ENCODE assay signal across 15 mouse cellular contexts in genomic region chr5:53469777-53470131, GRCm38 (mm10). TPM values are rescaled to one million over a fixed set of nuclear protein-coding genes. Genes with fewer than 3 reads are reported as not detected.
DNase-seq lines count a peak whose midpoint lies in the region; ATAC-seq and TF ChIP-seq lines count a peak whose summit lies in the region.
"Had no signal": no experiment of that assay in that cellular context is flagged by ENCODE, and none has a peak within 500 bp of the region (broad histone marks: within the 10 kb centered on the region; RNA-seq: fewer than 3 reads in every experiment).

No protein-coding gene starts in this region.

- no peak for DNase-seq in embryonic facial prominence, embryonic 10.5 days (ENCODE audit: low spot score)
- no peak for DNase-seq in liver, adult 2 months (ENCODE audit: extremely low read depth, low read depth, low spot score)
- no peak for DNase-seq in liver
- no peak for DNase-seq in forebrain, embryonic 14.5 days (ENCODE audit: low spot score)
- DNase-seq in adrenal gland, postnatal 4 days (ENCODE audit: low spot score in 2 of 2) = no peak
- DNase-seq: gastrocnemius, postnatal 36 days; left cerebral cortex, postnatal 4 days; right cerebral cortex, adult 18-20 months had no signal

- 0 out of 2 replicates have a peak overlapping the region, but pooled peaks have one; percentile 18 for H3K4me2 ChIP-seq in embryonic facial prominence, embryonic 13.5 days
- peak overlapping the region; percentile 47 for H3K4me2 ChIP-seq in intestine, embryonic 16.5 days (ENCODE audit: low read depth, low read length)
- H3K4me2 ChIP-seq in stomach, embryonic 14.5 days (replicated peaks; ENCODE audit: low read depth, low read length) = peak overlapping the region; percentile 7; the same call in 1 of the 2 replicates
- no peak overlapping the region for H3K4me2 ChIP-seq in forebrain, embryonic 14.5 days (ENCODE audit: low read length)
- H3K4me2 ChIP-seq: midbrain, embryonic 11.5 days had no signal

- no peak for TF ChIP-seq CTCF in liver, adult 2 months (IDR thresholded peaks at IDR 0.05; ENCODE audit: low read depth, low read length)

- peak overlapping the region; percentile 49 for H3K27ac ChIP-seq in embryonic facial prominence, embryonic 13.5 days
- no peak overlapping the region for H3K27ac ChIP-seq in embryonic facial prominence, embryonic 10.5 days (replicated peaks)
- H3K27ac ChIP-seq in liver, adult 2 months (replicated peaks; ENCODE audit: insufficient read depth, low read depth, low read length) = peak overlapping the region; percentile 11
- H3K27ac ChIP-seq in intestine, embryonic 16.5 days (ENCODE audit: low read length) = peak overlapping the region; percentile 58
- no peak overlapping the region for H3K27ac ChIP-seq in stomach, embryonic 14.5 days (ENCODE audit: low read length)
- H3K27ac ChIP-seq in forebrain, embryonic 14.5 days (ENCODE audit: low read depth, low read length) = no peak overlapping the region

- H3K4me3 ChIP-seq in embryonic facial prominence, embryonic 13.5 days = no peak overlapping the region
- no peak overlapping the region for H3K4me3 ChIP-seq in embryonic facial prominence, embryonic 10.5 days
- H3K4me3 ChIP-seq in liver, adult 2 months (ENCODE audit: insufficient read depth, low read depth, low read length) = peak overlapping the region; percentile 45
- peak overlapping the region; percentile 15 for H3K4me3 ChIP-seq in intestine, embryonic 16.5 days (ENCODE audit: low read length)
- no peak overlapping the region for H3K4me3 ChIP-seq in stomach, embryonic 14.5 days (ENCODE audit: low read depth, low read length)
- no peak overlapping the region for H3K4me3 ChIP-seq in forebrain, embryonic 14.5 days (ENCODE audit: low read depth, low read length)
- H3K4me3 ChIP-seq: erythroblast, embryonic 14.5 days had no signal

- no peak overlapping the region for H3K9ac ChIP-seq in embryonic facial prominence, embryonic 13.5 days
- peak overlapping the region; percentile 3 for H3K9ac ChIP-seq in liver, adult 2 months (ENCODE audit: low read depth, low read length)
- no peak overlapping the region for H3K9ac ChIP-seq in intestine, embryonic 16.5 days (ENCODE audit: low read depth, low read length)
- no peak overlapping the region for H3K9ac ChIP-seq in stomach, embryonic 14.5 days (replicated peaks; ENCODE audit: low read depth, low read length)
- no peak overlapping the region for H3K9ac ChIP-seq in forebrain, embryonic 14.5 days (ENCODE audit: low read length)

- H3K36me3 ChIP-seq in embryonic facial prominence, embryonic 13.5 days = no peaks in the 10 kb centered on the region
- H3K36me3 ChIP-seq in embryonic facial prominence, embryonic 10.5 days (replicated peaks) = no peaks in the 10 kb centered on the region
- H3K36me3 ChIP-seq in liver, adult 2 months (ENCODE audit: control insufficient read depth, insufficient read depth, low read length) = no peaks in the 10 kb centered on the region
- no peaks in the 10 kb centered on the region for H3K36me3 ChIP-seq in intestine, embryonic 16.5 days (ENCODE audit: control insufficient read depth, insufficient read depth, low read length)
- no peaks in the 10 kb centered on the region for H3K36me3 ChIP-seq in stomach, embryonic 14.5 days (ENCODE audit: control insufficient read depth, insufficient read depth, low read length)
- H3K36me3 ChIP-seq in forebrain, embryonic 14.5 days (ENCODE audit: control insufficient read depth, insufficient read depth, low read length) = no peaks in the 10 kb centered on the region
- H3K36me3 ChIP-seq: G1E had no signal

- peaks cover 5% of the 10 kb centered on the region; the same call in 1 of the 2 replicates for H3K27me3 ChIP-seq in embryonic facial prominence, embryonic 13.5 days
- peaks cover 34% of the 10 kb centered on the region for H3K27me3 ChIP-seq in embryonic facial prominence, embryonic 10.5 days (replicated peaks; ENCODE audit: low read depth, poor library complexity, severe bottlenecking)
- H3K27me3 ChIP-seq in liver, adult 2 months (ENCODE audit: control insufficient read depth, insufficient read depth, low read length) = no peaks in the 10 kb centered on the region
- no peaks in the 10 kb centered on the region for H3K27me3 ChIP-seq in intestine, embryonic 16.5 days (replicated peaks; ENCODE audit: control insufficient read depth, insufficient read depth, low read length)
- H3K27me3 ChIP-seq in stomach, embryonic 14.5 days (ENCODE audit: control insufficient read depth, insufficient read depth, low read length) = no peaks in the 10 kb centered on the region
- no peaks in the 10 kb centered on the region for H3K27me3 ChIP-seq in forebrain, embryonic 14.5 days (replicated peaks; ENCODE audit: control insufficient read depth, insufficient read depth, low read length)

- TF ChIP-seq POLR2A in liver, adult 2 months (IDR thresholded peaks at IDR 0.05; ENCODE audit: extremely low read depth, insufficient read depth, low read length) = no peak

- WGBS in embryonic facial prominence, embryonic 13.5 days = 46% methylated on average over 9 of the region's 9 CpGs
- WGBS in embryonic facial prominence, embryonic 10.5 days = 53% methylated on average over 9 of the region's 9 CpGs
- WGBS in liver, adult 2 months = 27% methylated on average over 9 of the region's 9 CpGs
- WGBS in intestine, embryonic 16.5 days = 50% methylated on average over 9 of the region's 9 CpGs
- WGBS in stomach, embryonic 14.5 days = 51% methylated on average over 9 of the region's 9 CpGs
- 59% methylated on average over 9 of the region's 9 CpGs for WGBS in forebrain, embryonic 14.5 days

- no peaks in the 10 kb centered on the region for H3K79me2 ChIP-seq in liver, adult 2 months (ENCODE audit: control insufficient read depth, insufficient read depth, low read length)

- peaks cover 33% of the 10 kb centered on the region for H3K4me1 ChIP-seq in embryonic facial prominence, embryonic 13.5 days
- peaks cover 45% of the 10 kb centered on the region for H3K4me1 ChIP-seq in embryonic facial prominence, embryonic 10.5 days
- H3K4me1 ChIP-seq in liver, adult 2 months (ENCODE audit: control insufficient read depth, insufficient read depth, low read length) = peaks cover 5% of the 10 kb centered on the region; the same call in 1 of the 2 replicates
- peaks cover 13% of the 10 kb centered on the region for H3K4me1 ChIP-seq in intestine, embryonic 16.5 days (ENCODE audit: control insufficient read depth, insufficient read depth, low read length)
- H3K4me1 ChIP-seq in stomach, embryonic 14.5 days (ENCODE audit: control insufficient read depth, insufficient read depth, low read length) = peaks cover 15% of the 10 kb centered on the region
- H3K4me1 ChIP-seq in forebrain, embryonic 14.5 days (ENCODE audit: control insufficient read depth, insufficient read depth, low read length) = peaks cover 2% of the 10 kb centered on the region

- no peaks in the 10 kb centered on the region for H3K9me3 ChIP-seq in embryonic facial prominence, embryonic 13.5 days
- H3K9me3 ChIP-seq in embryonic facial prominence, embryonic 10.5 days = no peaks in the 10 kb centered on the region
- no peaks in the 10 kb centered on the region for H3K9me3 ChIP-seq in intestine, embryonic 16.5 days (ENCODE audit: control insufficient read depth, low read length)
- H3K9me3 ChIP-seq in stomach, embryonic 14.5 days (ENCODE audit: control insufficient read depth, low read depth, low read length) = no peaks in the 10 kb centered on the region
- H3K9me3 ChIP-seq in forebrain, embryonic 14.5 days (replicated peaks; ENCODE audit: control insufficient read depth, low read length) = no peaks in the 10 kb centered on the region
- H3K9me3 ChIP-seq: G1E had no signal

- no peak for ATAC-seq in embryonic facial prominence, embryonic 13.5 days (ENCODE audit: insufficient number of reproducible peaks, insufficient read depth, low FRiP score, low TSS enrichment, low read depth)
- ATAC-seq in intestine, embryonic 16.5 days = peak; percentile 56
- ATAC-seq in stomach, embryonic 14.5 days (ENCODE audit: insufficient number of reproducible peaks, insufficient read depth, low FRiP score, low read depth) = no peak
- no peak for ATAC-seq in forebrain, embryonic 14.5 days
- ATAC-seq: hindbrain, embryonic 16.5 days had no signal

RNA-seq across cellular contexts. Expression of gene Rbpj, which starts 3.8 kb away (rescaled TPM):
- 42.0 and 42.6 TPM in 2 replicates for polyA plus RNA-seq in embryonic facial prominence, embryonic 13.5 days (2015; fragmentation: Nextera tagmentation; extraction: Ambion mirVana)
- polyA plus RNA-seq in embryonic facial prominence, embryonic 10.5 days (2016; fragmentation: Nextera tagmentation; extraction: Ambion mirVana) = 43.5 and 44.9 TPM in 2 replicates
- total RNA-seq in liver, adult 2 months (2014; rRNA removed) = 9.6 and 9.9 TPM in 2 replicates
- 2.5 and 4.2 TPM in 2 replicates for polyA plus RNA-seq in liver, adult 2 months (2012; rRNA removed)
- polyA plus RNA-seq in intestine, embryonic 16.5 days (2015; fragmentation: Nextera tagmentation; extraction: Ambion mirVana) = 19.8 and 20.3 TPM in 2 replicates
- 42.4 and 45.4 TPM in 2 replicates for polyA plus RNA-seq in stomach, embryonic 14.5 days (2014; fragmentation: Nextera tagmentation; extraction: Ambion mirVana)
- 49.4 and 51.2 TPM in 2 replicates for polyA plus RNA-seq in forebrain, embryonic 14.5 days (2014; fragmentation: Nextera tagmentation; extraction: Ambion mirVana)
- 10 to 100 TPM; 54.6 to 62.2 TPM for total RNA-seq in adrenal gland, postnatal 4 days (2021)

Comparison
In these comparisons a context has a peak if more than half of its experiments do, and no peak if none do; other contexts are left out.
1. H3K27ac ChIP-seq: peak in embryonic facial prominence, embryonic 13.5 days (single experiment), liver, adult 2 months (single experiment) and intestine, embryonic 16.5 days (single experiment); none in embryonic facial prominence, embryonic 10.5 days (single experiment), stomach, embryonic 14.5 days (single experiment) and forebrain, embryonic 14.5 days (single experiment).
2. H3K4me3 ChIP-seq: peak in liver, adult 2 months (single experiment) and intestine, embryonic 16.5 days (single experiment); none in embryonic facial prominence, embryonic 13.5 days (single experiment), embryonic facial prominence, embryonic 10.5 days (single experiment), stomach, embryonic 14.5 days (single experiment) and forebrain, embryonic 14.5 days (single experiment).